Mouse (Mus musculus) c-Kit-positive CD71-negative TER-119-negative erythroid progenitor cells, embryonic 14.5 days (primary cell): ENCODE results near the gene Paxx.

Experiments used
- DNase-seq: peaks from one replicate; pipeline ENCODE4 v3.0.0-alpha.2; 2013; ENCODE audit warnings: low read depth

Paxx gene

DNA sequence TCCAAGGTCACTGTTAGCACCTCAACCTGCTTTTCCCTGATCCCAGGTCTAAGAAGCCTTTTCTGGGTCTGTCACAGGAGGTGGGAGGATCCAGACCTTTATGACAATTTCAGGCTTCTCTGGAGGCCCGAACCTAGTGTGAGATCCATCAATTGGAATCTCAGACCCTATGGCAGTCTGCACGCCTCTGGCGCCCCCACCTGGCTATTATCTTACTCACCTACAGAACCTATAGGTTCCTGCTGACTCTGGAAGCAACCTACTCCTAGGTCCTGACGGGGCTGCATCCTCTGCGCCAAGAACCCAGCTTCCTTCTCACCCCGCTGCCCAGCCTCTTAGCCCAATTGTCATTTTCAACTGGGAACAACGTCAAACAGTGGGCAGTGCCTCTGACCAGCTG lies 22.1 kb upstream of the Paxx start:
- DNase-seq: no peak

DNA sequence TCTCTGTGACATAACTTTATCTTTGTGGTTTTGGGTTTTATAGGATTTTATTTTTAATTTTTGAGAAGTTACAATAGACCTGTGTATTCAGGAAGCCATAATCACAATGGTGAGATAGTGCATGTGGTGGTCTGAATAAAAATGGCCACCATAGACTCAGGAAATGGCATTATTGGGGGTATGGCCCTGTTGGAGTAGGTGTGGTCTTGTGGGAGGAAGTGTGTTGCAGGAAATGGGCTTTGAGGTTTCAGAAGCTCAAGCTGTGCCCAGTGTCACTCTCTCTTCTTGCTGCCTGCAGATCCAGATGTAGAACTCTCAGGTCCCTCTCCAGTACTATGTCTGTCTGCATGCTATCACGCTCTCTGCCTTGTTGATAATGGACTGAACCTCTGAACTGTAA lies 19.6 kb upstream of the Paxx start:
- no peak for DNase-seq

DNA sequence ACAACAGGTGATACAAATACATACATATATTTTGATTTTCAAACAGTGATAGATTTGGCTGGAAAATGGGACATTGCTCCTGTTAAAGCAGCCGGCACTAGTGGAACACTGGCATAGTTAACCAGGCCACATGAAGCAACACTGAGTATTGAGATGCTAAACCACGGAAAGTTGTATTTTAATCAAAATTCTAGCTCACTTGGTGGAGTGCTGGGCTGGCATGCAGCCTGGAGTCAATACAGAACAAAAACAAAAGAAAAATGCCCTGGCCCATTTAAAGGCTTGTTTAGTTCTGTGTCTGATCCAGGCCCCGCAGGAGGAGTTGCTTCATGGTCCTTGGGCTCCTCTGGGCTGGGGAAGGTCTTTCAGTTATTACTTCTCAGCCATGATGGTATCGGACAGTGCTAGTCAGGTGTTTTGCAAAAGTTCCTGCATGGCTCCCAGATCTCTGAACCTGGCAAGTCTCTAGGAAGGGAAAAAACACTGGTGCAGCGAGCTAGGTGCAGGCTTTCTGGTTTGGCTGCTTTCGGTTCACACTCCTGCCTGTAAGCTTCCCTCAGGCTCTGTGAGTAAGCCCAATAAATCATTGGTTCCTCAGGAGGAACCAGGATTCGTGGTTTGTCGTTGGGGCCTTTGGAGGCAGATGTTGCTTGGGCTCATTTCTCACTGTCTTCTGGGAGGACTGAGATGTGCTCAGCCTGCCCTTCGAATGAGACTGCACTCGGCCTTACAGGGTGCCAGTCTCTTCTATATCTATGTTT lies 18.8 kb upstream of the Paxx start:
- no peak for DNase-seq

DNA sequence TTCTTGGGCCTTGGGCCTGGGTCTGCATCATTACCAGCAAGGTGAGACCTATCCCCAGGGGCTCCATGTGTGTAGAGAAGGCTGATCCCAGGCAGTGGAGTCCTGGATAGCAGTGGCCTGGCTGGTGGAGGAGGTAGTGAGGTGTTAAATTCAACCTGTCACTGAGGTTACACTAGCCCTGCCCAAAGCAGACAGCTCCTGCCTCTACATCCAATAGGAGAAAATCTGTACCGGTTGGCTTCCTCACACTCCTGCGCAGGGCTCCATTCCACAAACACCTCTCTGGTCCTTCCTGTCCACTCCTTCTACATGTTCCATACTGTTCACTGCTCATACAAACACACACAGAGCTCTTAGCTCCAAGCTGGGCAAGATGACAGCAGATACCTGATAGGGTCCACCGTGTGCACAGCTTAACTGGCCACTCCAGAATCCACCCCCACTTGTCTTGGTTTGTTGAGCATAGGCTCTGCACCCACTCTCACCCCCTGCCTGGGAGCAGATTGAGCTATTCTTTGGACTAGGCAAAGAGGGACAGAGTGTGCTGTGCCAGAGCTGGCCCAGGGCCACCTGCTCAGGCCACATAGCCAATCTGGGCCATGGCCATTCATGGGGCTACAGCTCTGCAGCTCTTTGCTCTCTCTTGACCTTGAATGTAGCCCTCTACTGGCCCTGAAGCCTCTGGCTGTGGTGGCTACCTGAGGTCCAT lies 17.2 kb upstream of the Paxx start:
- no peak for DNase-seq

DNA sequence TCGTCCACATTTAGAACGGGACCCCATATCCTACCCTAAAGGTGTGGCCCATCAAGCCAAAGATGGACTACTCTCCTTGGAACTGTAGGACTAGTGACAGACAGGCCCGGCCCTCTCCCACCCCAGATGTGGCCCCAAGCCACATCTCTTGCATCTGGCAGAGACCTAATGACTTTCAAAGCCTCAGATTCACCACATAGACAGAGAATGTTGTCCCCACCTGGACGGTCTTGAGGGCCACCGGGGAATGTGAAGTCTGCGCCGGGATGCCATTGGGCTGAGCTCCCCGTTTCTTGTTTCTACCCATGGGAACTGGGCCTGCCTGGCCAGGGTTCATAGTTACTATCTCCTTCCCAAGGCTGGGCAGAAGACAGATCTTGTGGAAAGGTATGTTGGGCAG lies 16.6 kb upstream of the Paxx start:
- DNase-seq: no peak

DNA sequence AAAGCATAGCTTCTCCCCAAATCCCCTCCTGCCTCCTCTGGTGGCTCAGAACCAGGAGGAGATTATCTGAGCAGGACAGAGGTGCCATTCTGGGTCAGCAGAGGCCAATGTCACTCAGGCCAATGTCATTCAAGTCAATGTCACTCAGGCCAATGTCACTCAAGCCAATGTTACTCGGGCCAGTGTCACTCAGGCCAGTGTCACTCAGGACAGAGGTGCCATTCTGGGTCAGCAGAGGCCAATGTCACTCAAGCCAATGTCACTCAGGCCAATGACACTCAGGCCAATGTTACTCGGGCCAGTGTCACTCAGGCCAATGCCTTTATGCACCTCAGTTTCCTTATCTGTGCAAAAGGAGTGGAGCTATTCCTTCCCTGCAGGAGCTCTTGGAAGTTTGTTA lies 11.7 kb upstream of the Paxx start:
- DNase-seq: no peak

DNA sequence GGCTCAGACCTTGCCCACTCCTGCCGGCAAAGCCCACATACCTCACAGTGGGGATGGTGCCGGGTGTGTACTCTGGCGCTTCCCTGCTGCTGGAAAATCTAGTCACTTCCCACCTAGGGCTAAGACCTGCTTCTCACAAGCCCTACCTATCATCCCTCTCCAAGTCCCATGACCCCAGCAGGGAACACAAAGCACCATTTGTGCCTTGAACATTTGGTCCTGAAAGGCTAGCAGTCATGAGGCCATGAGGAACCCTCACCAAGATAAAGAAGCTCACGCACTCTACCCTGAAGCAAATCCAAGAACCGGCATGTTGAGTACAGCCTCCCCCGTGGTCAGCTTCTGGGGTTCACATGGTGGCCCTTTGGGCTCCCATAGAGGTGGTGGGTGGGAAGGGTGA lies 9.1 kb upstream of the Paxx start, which contains the start of gene Ptgds:
Ptgds (minus strand) TSS at position 78 of the 400 bp plus-strand sequence.
- no peak for DNase-seq

DNA sequence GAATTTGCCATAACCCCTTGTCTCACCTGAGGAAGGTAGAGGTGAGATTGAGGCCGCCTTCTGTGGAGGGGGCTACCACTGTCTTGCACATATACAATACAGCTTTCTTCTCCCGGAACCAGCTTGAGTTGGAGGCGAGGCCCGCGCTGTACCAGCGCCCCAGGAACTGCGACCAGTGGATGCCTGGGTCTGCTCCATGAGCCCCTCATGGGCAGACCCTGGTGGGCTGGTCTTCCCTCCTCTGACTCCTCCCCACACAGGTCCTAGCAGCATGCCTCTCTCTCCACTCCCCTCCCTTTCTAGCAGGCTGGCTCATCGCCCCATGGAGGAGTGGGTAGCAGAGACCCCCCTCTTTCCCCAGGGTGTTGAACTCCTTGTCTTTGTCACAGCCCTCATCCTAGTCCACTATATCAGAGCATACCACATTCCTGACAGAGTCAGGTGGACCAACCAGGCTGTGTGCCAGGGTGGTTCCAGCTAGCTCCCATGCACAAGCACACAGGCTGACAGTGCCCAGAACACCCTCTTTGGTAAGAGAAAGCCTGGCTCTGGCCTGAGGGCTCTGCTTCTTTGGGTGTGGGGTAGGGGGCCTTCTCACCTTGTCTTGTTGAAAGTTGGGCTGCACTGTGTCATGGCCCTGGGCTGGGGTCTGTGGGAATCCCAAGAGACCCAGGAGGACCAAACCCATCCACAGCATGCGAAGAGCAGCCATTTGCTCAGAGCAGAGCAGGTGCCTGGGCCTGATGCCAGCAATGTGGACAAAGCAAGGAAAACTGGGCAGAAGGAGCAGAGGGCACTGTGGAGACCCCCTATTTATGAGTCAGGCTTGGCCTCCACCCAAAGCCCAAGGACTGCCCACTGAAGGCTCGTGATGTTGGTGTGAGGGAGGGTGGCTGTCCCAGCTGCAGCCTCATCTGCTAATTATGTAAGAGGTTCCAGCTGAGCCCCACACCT lies 8.3 kb upstream of the Paxx start:
- no peak for DNase-seq

DNA sequence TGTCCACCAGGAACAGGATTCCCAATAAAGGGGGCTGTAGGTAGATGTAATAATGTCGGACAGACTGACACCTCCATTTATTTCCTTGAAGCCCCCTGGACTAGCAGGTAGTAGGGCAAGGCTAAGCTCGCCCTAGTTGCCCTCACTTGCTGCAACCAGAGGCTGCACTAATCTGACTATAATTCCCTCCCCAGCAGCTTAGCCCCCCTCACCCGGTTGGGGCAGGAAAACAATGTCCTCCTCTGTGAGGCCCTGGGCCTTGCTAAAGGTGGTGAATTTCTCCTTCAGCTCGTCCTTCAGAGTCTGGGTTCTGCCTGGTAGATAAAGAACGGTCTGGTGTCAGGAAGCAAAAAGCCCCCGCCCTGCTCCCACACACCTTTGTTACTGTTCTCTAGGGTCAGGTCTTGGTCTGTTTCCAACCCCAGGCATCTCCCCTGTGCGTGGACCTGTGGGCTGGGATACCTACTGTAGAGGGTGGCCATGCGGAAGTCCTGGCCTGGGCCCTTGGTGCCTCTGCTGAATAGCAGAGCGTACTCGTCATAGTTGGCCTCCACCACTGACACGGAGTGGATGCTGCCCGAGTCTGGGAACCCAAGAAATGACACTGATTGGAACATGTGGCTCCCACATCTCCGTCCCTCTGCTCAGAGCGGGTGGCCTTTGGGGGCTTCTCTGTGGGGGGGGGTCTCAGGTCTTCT lies 6.9 kb upstream of the Paxx start:
- DNase-seq: no peak

DNA sequence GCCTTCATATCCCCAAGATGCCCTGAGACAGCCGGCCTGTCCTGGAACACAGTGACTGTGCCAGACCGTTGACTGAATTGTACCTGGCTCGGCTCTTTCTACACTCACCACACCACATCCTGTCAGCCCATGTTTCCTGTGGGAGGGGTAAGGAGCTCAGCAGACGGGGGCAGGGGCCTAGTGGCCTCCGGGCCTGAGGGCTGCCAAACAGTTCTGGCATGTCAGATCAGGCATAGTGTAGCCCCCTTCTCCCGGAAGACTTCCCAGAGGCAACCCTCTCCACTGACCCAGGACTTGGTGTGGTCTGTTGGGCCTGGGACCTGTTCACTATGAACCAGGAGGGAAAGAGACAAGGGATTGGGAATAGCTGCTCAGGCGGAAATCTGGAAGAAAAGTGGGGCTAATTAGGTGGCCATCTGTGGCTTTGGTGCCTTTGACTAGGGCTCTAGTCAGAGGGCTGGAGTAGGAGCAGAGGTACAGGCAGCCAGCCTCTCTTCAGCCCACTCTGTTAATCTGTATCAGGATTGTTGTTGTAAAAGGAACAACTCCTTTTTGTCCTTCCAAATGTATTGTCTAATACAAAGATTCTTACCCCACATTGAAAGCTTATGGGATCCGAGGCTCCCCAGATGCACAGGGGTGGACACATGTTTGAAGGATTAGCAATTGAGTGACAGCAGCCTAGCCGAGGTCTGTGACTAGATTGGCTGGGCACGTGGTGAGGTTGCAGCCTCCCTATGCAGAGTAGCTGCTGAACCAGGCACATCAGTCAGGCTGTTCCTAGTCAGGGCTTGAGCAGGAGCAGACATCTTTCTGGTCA lies 5.1 kb upstream of the Paxx start:
- DNase-seq: no peak

DNA sequence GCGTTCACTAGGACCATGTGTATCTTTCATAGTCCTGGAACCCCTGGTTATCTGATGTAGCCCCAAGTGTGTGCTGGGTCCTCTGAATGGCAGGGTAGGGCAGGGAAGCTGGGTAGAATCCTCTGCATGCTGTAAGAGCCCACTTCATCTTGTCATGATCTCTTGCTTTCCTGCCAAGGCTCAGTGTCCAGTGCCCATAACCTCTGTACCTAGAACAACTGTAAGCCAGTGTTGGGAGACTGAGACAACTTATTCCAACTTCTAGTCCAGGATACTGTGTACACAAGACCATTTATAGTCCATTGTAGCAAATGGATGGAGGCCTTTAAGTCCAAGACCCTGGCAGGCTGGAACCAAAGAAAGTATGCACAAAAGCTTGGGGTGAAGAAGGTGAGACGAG lies 4.4 kb upstream of the Paxx start:
- DNase-seq: no peak

DNA sequence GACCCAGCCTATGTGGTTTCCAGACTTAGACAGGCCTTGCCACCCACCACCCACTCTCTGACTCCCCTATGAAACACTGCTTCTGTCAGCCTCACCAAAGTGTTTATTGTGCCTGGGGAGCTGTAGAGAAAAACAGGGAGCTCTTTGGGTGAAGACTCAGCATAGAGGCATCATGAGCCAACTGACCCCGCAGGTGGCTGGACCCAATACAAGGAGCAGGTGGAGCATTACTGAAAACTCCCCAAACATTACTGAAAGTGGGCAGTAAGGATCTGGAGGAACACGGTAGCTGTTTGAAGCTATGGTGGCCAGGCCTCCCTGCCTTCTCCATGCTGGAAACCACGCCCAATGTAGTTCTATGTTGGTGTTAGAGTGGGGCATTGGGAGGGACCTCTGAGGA lies 2.7 kb upstream of the Paxx start:
- no peak for DNase-seq

DNA sequence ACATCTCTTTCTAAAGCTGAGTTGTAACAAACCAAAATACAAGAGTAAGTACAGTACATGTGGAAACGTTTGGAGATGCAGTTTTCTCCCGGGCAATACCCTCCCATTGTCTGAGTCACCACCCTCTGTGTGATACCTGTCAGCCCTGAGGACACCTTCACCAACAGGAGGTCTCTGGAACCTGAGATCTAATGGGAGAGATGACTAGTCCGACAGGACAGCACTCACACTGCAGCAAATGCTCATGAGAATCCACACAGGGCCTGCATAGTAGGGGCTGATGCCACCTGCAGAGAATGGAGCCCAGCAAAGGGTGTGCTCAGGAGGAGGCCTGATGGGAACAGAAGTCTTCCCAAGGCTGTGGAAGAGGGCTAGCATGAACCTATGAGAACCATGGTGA lies 513 bp upstream of the Paxx start:
- no peak for DNase-seq

DNA sequence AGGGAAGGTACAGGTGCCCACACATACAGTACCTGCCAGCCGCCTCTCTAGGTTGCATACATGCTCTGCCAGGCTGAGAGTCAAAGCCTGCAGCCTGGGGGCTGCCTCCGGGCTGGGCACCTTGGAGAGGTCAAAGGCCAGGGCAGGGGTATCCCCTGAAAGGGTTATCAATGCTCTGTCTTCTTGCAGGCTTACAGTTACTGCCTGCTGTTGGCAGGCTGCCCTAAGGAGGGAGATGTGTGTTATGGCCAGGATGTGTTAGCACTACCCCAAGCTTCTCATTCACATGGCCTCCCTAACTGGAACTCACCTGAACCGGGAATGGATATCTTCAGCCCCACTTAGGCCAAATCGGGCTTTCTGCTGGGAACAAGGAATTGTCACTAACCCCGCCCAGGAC lies 759 bp downstream of the Paxx start:
- DNase-seq: no peak

DNA sequence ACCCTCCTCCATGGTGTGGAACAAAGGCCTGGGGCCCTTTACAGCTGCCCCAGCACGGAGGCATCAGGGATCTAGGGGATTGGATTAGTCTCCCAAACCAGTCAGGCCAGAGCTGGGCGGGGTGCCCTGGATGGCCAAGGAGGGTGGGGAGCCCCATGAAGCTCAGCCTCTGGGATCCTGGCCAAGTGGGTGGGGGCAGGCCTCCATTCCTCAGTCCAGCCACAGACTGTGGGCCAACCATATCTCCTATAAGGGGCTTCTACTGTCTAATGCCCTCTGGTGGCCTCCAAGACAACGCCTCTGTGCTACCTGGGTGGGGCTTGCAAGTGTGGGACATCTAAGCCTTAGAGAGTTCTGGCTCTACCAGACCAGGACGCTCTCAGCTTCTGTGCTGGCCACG lies 2.0 kb downstream of the Paxx start:
- no peak for DNase-seq

DNA sequence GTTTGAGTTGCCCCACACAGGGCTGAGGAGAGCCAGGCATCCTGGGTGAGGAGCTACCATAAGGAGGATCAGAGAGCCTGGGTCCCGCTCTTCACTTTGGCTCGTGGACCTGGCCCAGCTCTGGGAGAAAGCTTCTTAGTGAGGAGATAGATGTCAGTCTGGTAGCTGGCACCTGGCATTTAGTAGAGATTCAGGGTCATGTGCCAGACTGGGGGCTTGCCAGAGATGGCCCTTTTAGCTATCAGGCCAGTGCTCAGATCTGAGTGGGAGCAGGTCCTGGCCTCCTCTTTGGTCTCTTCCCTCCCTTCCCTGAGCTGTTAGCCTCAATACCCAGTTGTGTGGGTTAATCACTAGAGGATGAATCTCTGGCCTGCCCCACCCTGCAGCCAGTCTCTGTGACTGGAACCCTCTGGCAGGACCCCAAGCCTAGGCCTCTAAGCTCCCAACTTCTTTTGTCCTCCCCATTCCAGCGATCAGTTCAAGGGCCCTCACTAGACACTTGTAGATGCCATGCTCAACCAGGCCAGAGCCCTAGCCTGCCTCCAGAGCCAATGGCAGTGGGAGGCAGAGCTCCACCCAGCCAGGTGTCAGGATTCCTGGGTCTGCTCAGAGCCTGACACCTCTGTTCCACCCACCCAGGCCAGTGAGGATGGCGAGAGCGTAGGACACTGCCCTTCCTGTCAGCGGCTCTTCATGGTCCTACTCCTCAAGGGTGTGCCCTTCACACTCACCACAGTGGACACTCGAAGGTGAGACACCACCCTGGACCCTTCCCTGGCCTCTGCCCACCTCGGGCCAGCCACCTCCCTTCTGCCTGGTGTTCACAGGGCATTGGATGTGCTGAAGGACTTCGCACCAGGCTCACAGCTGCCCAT lies 3.6 kb downstream of the Paxx start:
- no peak for DNase-seq

DNA sequence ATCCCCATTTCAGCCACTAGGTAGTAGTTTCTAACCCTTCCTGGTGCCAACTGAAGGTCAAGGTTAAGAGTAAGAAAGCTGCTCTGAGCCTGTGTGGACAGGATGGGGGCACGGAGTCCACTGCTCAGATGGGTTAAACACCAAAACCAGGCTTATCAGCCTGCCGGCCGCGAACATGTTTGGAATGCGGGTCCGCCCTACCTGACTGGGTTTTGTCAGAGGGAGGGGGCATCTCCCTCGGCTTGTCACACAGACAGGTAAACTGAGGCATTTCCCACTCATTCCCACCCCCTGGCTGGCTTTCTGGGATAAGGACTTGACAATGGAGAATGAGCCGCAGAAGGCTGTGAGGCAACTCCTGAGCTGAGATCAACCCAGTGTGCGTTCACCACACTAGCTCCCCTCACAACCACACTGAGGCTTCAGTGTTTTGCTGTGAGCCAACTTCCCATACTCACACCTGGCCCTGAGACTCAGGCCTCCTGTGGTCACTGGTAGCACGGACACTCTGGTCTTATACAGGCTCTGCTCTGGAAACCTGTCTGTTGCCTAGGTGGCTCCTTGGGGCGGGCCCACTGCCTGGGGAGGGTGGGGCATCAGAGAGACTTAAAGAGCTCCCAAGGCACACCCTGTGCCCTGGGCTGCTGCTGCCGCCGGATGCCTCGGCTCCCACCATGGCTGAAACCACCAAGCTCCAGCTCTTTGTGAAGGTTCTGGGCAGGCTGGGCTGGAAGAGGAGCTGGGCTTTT lies 4.5 kb downstream of the Paxx start, which contains the start of gene Clic3:
Clic3 (plus strand) TSS at position 634 of the 749 bp plus-strand sequence.
- DNase-seq: no peak

DNA sequence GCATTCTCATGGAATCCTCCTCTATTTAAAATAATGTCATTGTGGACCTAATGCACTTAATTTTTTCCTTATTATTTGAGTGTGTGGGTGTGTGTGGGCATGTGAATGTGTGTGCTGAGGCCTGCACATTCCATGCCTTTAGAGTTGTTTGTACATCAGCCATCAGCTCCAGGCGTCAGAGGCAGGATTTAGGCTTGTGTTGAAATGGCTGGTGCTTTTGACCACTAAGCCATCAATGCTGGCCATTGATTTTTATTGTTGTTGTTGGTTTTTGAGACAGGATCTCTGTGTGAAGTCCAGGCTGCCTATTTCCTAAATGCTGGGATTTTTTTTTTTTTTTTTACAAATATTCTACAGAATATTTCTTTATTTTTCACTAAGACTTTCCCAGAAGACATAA lies 7.9 kb downstream of the Paxx start:
- no peak for DNase-seq
